Mouse (Mus musculus) NIH3T3 (cell line): Measurements from ENCODE around the gene Tmem222.
A peak's percentile ranks its signal among the peaks of the same experiment; 100 is the strongest.

ENCODE experiments used
- DNase-seq: peaks from one replicate; pipeline ENCODE4 v3.0.0-alpha.2; 2012; ENCODE audit warnings: low read depth

The Tmem222 gene

GRCm38 (mm10) chr4:133282656-133283055, 5.1 kb upstream of the Tmem222 start:
- peak; percentile 8 for DNase-seq

GRCm38 (mm10) chr4:133281951-133282481, 4.4 kb upstream of the Tmem222 start:
- peak; percentile 81 for DNase-seq

- no peak for DNase-seq
Measured at GRCm38 (mm10) chr4:133281513-133281912, 3.9 kb upstream of the Tmem222 start.

GRCm38 (mm10) chr4:133278482-133278881, 890 bp upstream of the Tmem222 start:
- no peak for DNase-seq

- no peak for DNase-seq
Measured at GRCm38 (mm10) chr4:133278067-133278466, 475 bp upstream of the Tmem222 start.

- DNase-seq, result no peak
Measured at GRCm38 (mm10) chr4:133270929-133271328, 6.7 kb downstream of the Tmem222 start.

GRCm38 (mm10) chr4:133269596-133269995, 8.0 kb downstream of the Tmem222 start:
- DNase-seq, result peak; percentile 82

GRCm38 (mm10) chr4:133268931-133269330, 8.7 kb downstream of the Tmem222 start:
- DNase-seq, result no peak

- no peak for DNase-seq
Measured at GRCm38 (mm10) chr4:133266248-133266880, 11.2 kb downstream of the Tmem222 start.

GRCm38 (mm10) chr4:133265759-133266158, 11.8 kb downstream of the Tmem222 start:
- DNase-seq, result no peak

- DNase-seq, result no peak
Measured at GRCm38 (mm10) chr4:133265297-133265696, 12.3 kb downstream of the Tmem222 start.

GRCm38 (mm10) chr4:133264559-133264958, 13.0 kb downstream of the Tmem222 start:
- DNase-seq, result no peak

GRCm38 (mm10) chr4:133263756-133264155, 13.8 kb downstream of the Tmem222 start:
- DNase-seq, result no peak

GRCm38 (mm10) chr4:133262882-133263281, 14.7 kb downstream of the Tmem222 start, which contains the start of gene Sytl1:
Gene Sytl1 (minus strand): TSS chr4:133263113.
- DNase-seq, result no peak

GRCm38 (mm10) chr4:133262375-133262765, 15.2 kb downstream of the Tmem222 start:
- DNase-seq, result no peak

- peak; percentile 16 for DNase-seq
Measured at GRCm38 (mm10) chr4:133261641-133262374, 15.8 kb downstream of the Tmem222 start.

- DNase-seq, result no peak
Measured at GRCm38 (mm10) chr4:133257798-133258408, 19.7 kb downstream of the Tmem222 start.

- no peak for DNase-seq
Measured at GRCm38 (mm10) chr4:133257230-133257629, 20.4 kb downstream of the Tmem222 start.

- DNase-seq, result no peak
Measured at GRCm38 (mm10) chr4:133256820-133257219, 20.8 kb downstream of the Tmem222 start.

GRCm38 (mm10) chr4:133255392-133255791, 22.2 kb downstream of the Tmem222 start:
- DNase-seq, result no peak

- no peak for DNase-seq
Measured at GRCm38 (mm10) chr4:133253412-133253811, 24.2 kb downstream of the Tmem222 start.

- peak; percentile 43 for DNase-seq
Measured at GRCm38 (mm10) chr4:133252089-133252488, 25.5 kb downstream of the Tmem222 start.

GRCm38 (mm10) chr4:133251214-133251613, 26.4 kb downstream of the Tmem222 start:
- no peak for DNase-seq
